Mouse (Mus musculus) adrenal gland, adult 8-10 months (tissue): ENCODE data around the gene Rnf151. TPM values are rescaled to one million over a fixed set of nuclear protein-coding genes. Genes with fewer than 3 reads are reported as not detected.
A peak's percentile ranks its signal among the peaks of the same experiment; 100 is the strongest.
"Not testable (repeated sequence)": the region's sequence is repeated elsewhere in the genome, so short reads cannot be mapped to it uniquely, and the experiment has no call there.

Experiments used
- DNase-seq: peaks from one replicate; pipeline ENCODE4 v3.0.0; 2022
- total RNA-seq, 4 experiments: library from RNA; stranded (reverse); gene quantifications; 2 replicates each; pipeline ENCODE4 v1.2.4; 2022

The Rnf151 gene
- total RNA-seq, 4 experiments from 2014 or later, result not detected

DNA sequence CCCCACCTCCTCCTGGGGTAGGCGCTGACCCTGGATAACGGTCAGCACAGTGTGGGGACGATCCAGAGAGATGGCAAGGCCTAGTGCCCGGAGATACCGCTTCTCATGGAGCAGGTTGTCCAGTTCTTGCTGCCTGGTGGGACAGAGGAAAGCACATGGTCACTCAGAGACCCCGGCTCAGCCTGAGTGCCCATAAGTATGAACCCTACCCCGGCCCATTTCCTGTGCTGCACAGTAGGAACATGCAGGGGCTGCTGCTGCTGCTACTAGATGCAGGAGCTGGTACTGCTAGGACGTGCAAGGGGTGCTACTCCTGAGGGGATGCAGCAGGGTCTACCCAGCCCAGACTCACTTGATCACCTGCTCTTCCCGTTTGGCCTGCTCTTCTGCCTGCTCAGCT is 16.6 kb downstream of the Rnf151 start:
- DNase-seq, result no peak

DNA sequence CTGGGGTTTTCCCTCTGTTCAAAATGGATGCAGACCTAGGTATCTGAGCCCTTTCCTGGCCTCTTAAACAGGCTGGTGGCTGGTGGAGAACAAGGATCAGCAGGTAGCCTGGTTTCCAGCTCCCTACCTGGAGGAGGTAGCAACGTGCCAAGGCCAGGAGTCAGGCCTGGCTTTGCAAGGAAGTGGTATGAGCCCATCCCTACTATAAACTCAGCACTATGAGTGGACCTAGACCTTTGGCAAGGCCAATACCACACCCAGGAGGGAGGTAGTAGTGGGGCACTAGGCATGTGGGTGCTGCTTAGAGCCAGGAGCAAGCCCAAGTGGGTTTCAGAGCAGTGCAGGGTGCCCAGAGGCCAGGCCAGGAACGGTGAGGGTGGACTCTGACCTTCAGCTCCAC is 18.4 kb downstream of the Rnf151 start:
- DNase-seq, result no peak

DNA sequence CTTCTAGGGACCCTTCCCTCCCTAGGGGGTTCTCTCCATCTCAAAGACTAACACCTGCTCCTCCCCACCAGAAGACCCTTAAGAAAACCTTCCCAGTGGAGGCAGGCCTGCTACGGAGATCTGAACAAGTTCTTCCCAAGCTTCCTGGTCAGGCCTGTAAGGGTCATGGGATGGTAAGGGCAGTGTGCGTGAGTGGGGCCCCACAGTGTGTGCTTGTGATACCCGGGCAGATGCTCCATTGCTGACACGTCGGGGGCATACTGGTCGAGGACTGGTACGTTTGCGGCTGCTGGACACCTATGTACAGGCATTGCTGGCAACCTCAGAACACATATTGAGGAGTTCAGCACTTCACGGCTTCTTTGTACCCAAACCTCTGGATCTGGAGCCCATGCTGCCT is 19.1 kb downstream of the Rnf151 start:
- DNase-seq, result peak; percentile 10

DNA sequence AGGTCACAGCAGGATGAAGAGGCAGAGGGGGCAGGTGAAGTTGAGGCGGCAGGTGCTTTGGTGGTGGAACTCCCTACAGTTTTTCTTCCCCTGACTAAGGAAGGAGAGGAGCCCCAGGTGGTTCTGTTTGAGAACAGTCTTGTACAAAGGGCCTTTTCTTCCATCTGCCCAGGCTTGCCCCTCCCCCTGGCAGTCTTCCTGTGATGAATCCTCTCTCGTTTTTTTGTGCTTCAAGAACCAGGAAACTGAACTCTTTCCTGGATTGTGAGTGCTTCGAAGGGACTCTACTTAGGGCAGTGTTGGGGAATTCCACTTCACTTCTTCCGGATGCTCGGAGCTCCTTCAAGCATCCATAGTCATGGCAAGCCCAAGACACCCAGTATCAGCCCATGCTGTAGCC is 19.9 kb downstream of the Rnf151 start:
- peak; percentile 12 for DNase-seq

GRCm38 (mm10) chr17:24696011-24696697 is 21.7 kb downstream of the Rnf151 start, which contains the start of the genes Gfer and Noxo1:
Gfer (minus strand) TSS chr17:24696156.
Noxo1 (plus strand) TSS chr17:24696234.
- peak; percentile 75 for DNase-seq

GRCm38 (mm10) chr17:24695326-24696010 is 22.4 kb downstream of the Rnf151 start:
- no peak for DNase-seq

DNA sequence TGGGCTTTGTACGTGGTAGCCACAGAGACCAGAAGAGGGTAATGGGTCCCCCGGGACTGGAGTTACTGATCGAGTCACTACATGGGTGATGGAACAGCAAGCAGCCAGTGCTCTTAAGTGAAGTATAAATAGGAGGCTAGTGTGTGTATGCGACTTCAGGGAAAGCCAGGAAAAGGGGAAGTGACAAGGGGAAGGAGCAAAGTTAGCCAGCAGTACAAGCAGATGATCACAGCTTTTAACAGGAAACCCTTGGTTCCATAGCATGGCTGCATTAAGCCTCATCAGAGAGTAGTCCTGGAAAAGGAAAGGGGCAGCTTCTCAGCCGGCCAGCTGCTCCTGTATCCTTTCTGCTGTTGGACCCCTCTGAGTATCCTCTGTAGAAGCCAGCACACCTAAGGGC is 25.5 kb downstream of the Rnf151 start:
- peak; percentile 0 for DNase-seq

DNA sequence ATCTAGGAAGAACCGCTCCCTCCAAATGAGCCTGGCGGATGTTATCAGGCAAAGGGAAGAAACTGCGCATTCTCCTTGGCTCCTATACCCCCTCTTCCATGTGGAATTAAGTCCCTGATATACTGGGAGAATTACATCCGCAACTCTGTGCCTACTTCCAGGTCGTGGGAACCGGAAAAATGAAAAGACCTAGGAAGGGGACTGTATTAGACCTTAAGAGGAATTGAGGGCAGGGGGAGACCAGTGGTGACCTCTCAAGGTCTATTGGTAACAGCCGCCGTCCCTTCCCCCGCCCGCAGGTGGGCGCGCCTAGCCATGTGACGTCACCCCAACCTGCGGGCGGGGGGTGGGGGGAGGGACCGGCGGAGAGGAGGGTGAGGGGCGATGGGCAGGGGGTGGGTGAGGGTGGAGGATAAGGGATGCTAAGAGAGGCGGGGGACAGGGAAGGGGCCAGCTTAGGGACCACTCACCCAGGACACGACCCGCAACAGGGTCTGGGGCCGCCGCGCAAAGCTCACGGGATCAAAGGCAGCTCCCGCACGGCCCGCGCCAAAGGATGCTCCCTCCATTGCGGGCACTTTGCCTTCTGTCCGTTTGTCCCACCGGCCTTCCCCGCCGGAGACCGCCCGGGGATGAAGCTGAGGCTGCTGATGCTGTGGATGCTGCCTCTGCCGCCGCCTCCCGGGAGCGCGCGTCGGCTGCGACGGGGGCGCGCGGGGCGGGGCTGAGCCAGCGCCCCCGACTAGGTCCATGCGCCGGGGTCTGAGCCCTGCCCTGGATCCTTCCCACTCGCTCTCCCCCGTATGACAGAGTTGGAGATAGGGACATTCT is 28.4 kb downstream of the Rnf151 start, which contains the start of gene Syngr3:
Syngr3 (minus strand) TSS at position 705 of the 831 bp plus-strand sequence.
- peak; percentile 3 for DNase-seq

DNA sequence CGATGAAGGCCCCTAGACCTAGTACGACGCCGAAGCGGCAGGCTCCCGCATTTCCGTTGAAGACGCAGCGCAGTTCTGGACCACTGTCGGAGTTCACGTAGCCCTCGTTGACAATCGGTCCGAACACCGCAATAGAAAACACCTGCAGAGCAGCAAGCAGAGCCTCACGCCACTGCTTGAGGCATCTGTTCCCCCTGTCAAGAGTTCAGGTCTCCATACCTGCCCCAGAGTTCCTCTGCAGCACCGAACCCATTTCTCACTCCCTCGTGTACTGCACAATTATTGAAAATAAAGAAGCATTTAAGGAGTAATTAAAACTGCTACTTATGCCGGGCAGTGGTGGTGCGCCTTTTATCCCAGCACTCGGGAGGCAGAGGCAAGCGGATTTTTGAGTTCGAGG is 30.3 kb downstream of the Rnf151 start:
- no peak for DNase-seq

GRCm38 (mm10) chr17:24687146-24687595 is 30.7 kb downstream of the Rnf151 start:
- no peak for DNase-seq

GRCm38 (mm10) chr17:24686514-24686913 is 31.3 kb downstream of the Rnf151 start:
- DNase-seq, result no peak

- DNase-seq, result no peak
These were observed 40.3 kb downstream of the Rnf151 start for GRCm38 (mm10) chr17:24677500-24678080.

DNA sequence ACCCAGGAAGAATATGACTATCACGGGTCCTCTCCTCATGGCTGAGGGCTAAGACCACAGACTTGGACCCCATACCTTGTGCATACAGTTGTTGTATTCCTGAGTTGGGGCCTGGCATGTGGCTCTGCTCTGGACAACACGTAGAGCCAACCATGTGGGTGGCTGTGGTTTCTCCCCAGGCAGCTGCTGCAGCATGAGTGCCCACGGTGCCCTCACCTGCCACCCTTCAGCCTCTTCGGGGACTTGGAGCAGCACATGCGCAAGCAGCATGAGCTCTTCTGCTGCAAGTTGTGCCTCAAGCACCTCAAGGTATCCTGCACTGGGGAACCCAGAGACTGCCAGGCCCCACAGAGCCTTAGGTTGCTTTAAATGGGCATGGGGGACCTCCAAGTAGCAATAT is 41.0 kb downstream of the Rnf151 start:
- no peak for DNase-seq

DNA sequence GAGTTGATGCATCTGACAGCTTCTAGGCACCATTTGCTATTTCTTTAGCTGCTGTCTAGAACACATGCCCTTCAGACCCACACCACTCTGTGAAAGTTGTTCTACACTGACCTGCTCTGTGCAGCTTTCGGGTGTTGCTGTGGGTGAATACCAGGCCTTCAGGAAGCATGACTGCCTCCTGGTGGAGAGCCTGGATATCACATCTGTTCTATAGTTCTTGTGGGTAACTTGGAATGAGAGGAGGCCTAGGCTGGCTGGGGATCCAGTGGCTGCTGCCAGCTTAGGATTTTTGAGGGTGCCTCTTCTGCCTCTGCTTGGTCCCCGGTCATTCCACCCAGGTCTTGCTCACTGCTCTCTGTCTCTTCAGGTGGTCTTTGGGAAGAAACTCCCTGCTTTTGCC is 41.7 kb downstream of the Rnf151 start:
- no peak for DNase-seq

GRCm38 (mm10) chr17:24674277-24674676 is 43.6 kb downstream of the Rnf151 start:
- no peak for DNase-seq

GRCm38 (mm10) chr17:24672141-24672540 is 45.7 kb downstream of the Rnf151 start:
- DNase-seq, result peak; percentile 73

DNA sequence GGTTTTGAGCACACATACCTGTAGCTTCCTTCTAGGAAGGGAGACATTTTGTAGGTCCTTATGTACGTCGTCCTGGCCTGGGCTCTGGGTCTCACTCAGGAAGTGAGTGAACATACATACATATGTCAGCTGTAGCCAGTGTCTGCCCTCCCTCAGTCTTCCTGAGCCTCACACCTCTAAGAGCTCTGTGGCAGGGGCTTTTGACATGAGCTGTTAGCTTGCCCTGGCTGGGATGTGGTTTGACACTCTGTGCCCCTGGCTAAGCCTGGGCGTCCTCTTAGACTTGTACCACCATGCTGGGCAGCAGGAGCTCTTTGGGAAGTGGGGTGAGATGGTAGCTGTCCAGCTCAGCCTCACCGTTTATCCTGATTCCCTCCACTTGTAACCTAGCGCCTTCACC is 46.5 kb downstream of the Rnf151 start:
- no peak for DNase-seq

- DNase-seq, result no peak
These were observed 47.5 kb downstream of the Rnf151 start for GRCm38 (mm10) chr17:24670246-24670844.

DNA sequence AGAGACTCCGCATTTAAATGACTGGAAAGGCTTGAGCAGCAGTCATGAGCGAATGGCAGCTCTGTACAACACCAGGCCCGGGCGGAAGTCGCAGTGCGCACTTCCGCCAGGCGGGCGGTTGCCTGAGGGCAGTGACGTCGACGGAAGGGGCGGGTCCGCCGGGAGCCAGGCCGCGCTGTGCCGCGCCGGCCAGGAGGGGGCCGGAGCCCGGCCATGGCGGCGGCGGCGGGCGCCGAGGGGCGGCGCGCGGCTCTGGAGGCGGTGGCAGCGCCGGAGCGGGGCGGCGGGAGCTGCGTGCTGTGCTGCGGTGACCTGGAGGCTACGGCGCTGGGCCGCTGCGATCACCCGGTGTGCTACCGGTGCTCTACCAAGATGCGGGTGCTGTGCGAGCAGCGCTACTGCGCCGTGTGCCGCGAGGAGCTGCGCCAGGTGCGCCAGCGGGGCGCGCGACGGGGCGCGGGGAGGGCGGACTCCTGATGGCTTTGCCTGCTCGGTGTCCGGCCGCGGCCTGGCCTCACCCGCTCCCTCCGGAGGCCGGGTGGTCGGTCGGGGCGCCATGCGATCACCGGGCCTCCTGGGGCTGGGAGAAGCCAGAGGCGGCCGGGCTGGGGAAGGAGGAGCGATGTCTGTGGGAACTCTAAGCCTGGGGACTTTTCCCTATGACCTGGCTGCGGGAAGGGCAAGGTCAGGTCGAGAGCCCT is 48.2 kb downstream of the Rnf151 start, which contains the start of gene Zfp598:
Zfp598 (plus strand) TSS at position 143 of the 701 bp plus-strand sequence.
- DNase-seq, result peak; percentile 91

GRCm38 (mm10) chr17:24669214-24669544 is 48.7 kb downstream of the Rnf151 start:
- DNase-seq, result not testable (repeated sequence)

- no peak for DNase-seq
These were observed 50.4 kb downstream of the Rnf151 start for GRCm38 (mm10) chr17:24667416-24667815.
